ENCODE assay signal across 7 mouse cellular contexts in the genomic region with DNA sequence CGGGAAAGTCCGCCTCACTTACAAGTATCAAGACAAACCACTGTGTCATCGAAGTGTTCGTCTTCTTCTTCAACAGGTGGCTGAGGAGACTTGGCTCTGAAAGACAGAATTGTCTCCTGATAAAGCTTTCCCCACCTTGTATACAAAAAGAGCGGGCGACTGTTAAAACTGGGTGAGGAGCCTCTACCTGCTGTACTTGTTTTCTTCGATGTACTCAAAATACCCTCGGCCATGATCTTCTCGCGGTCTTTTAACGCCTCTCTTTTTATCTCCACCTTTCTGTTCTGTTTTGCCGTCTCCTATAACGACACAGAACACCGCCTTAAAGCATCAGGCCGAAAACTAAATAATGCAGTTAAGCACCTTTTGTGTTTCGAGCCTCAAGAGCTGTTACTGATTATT. TPM values are rescaled to one million over a fixed set of nuclear protein-coding genes. Genes with fewer than 3 reads are reported as not detected.
DNase-seq lines count a peak whose midpoint lies in the region; ATAC-seq lines count a peak whose summit lies in the region.

No protein-coding gene starts in this region.

- H3K4me2 ChIP-seq in hindbrain, embryonic 12.5 days (replicated peaks): peak overlapping the region; percentile 85

- intact Hi-C loops in left cerebral cortex, postnatal 36 days (cut with DNase I): loop anchor here (1.0 to 2.0 kb wide), 2 partner anchors 18 to 113 kb away; no protein-coding TSS in a partner anchor

- WGBS in hindbrain, embryonic 12.5 days: under 1% methylated on average over 16 of the region's 16 CpGs

- H3K36me3 ChIP-seq in hindbrain, embryonic 12.5 days: peaks cover 32% of the 10 kb centered on the region

- ATAC-seq in hindbrain, embryonic 12.5 days (ENCODE audit: low FRiP score): no peak
- ATAC-seq in megakaryocyte-erythroid progenitor cell, adult 5-6 weeks (replicated peaks; ENCODE audit: low FRiP score, low TSS enrichment, poor library complexity, severe bottlenecking): 0 out of 2 replicates have a peak, but pooled peaks have one; percentile 4

- peak overlapping the region; percentile 93 for H3K4me3 ChIP-seq in brown adipose tissue, adult 24 weeks (ENCODE audit: insufficient read depth, low read depth, low read length)
- peak overlapping the region; percentile 98 for H3K4me3 ChIP-seq in hindbrain, embryonic 12.5 days

- no peaks in the 10 kb centered on the region for H3K4me1 ChIP-seq in brown adipose tissue, adult 24 weeks (ENCODE audit: control insufficient read depth, insufficient read depth, insufficient read length, low read length)
- H3K4me1 ChIP-seq in hindbrain, embryonic 12.5 days: peaks cover 24% of the 10 kb centered on the region

- H3K27me3 ChIP-seq in hindbrain, embryonic 12.5 days: no peaks in the 10 kb centered on the region

- no peaks in the 10 kb centered on the region for H3K9me3 ChIP-seq in hindbrain, embryonic 12.5 days (replicated peaks)

- DNase-seq in spleen, postnatal 36 days (ENCODE audit: low spot score in 2 of 2): peak; percentile 8 to 35
- DNase-seq in spleen, postnatal 14 days (ENCODE audit: low spot score in 2 of 2): no peak
- DNase-seq in left cerebral cortex, postnatal 36 days (ENCODE audit: low spot score in 2 of 2): no peak
- DNase-seq in urinary bladder, postnatal 36 days (ENCODE audit: low spot score in 2 of 2): no peak

- H3K27ac ChIP-seq in brown adipose tissue, adult 24 weeks (replicated peaks; ENCODE audit: low read depth, low read length): peak overlapping the region; percentile 83
- H3K27ac ChIP-seq in hindbrain, embryonic 12.5 days: peak overlapping the region; percentile 99; the same call in 1 of the 2 replicates

- peak overlapping the region; percentile 100 for H3K9ac ChIP-seq in hindbrain, embryonic 12.5 days

RNA-seq across cellular contexts. Expression of a gene that starts 1.7 kb away (rescaled TPM):
- polyA plus RNA-seq in brown adipose tissue, adult 24 weeks (2012; ENCODE audit: insufficient read depth, insufficient read length, missing spikeins): 168 and 235 TPM in 2 replicates
- 831 and 926 TPM in 2 replicates for polyA plus RNA-seq in hindbrain, embryonic 12.5 days (2016; fragmentation: Nextera tagmentation; extraction: Ambion mirVana)
- total RNA-seq in megakaryocyte-erythroid progenitor cell, adult 5-6 weeks (2014; fragmentation: Nextera tagmentation): 517 and 688 TPM in 2 replicates
- 688 and 728 TPM in 2 replicates for total RNA-seq in megakaryocyte-erythroid progenitor cell, adult 5-6 weeks (2017)
- 100 to 1,000 TPM; 321 to 436 TPM for total RNA-seq in left cerebral cortex, postnatal 36 days (2021)

RNA-seq across cellular contexts. Expression of a gene that starts 16.9 kb away (rescaled TPM):
- 314 and 362 TPM in 2 replicates for polyA plus RNA-seq in brown adipose tissue, adult 24 weeks (2012; ENCODE audit: insufficient read depth, insufficient read length, missing spikeins)
- polyA plus RNA-seq in hindbrain, embryonic 12.5 days (2016; fragmentation: Nextera tagmentation; extraction: Ambion mirVana): 145 and 152 TPM in 2 replicates
- 205 and 307 TPM in 2 replicates for total RNA-seq in megakaryocyte-erythroid progenitor cell, adult 5-6 weeks (2014; fragmentation: Nextera tagmentation)
- 253 and 262 TPM in 2 replicates for total RNA-seq in megakaryocyte-erythroid progenitor cell, adult 5-6 weeks (2017)
- total RNA-seq in left cerebral cortex, postnatal 36 days (2021): 10 to 100 TPM; 31.1 to 33.9 TPM

Comparison
In these comparisons a context has a peak if more than half of its experiments do, and no peak if none do; other contexts are left out.
1. DNase-seq: peak in spleen, postnatal 36 days (2 of 2); none in spleen, postnatal 14 days (0 of 2), left cerebral cortex, postnatal 36 days (0 of 2) and urinary bladder, postnatal 36 days (0 of 2).
2. RNA of a gene that starts 16.9 kb away (total RNA-seq): 205 to 307 TPM in megakaryocyte-erythroid progenitor cell, adult 5-6 weeks; 31.1 to 33.9 TPM in left cerebral cortex, postnatal 36 days; every median in the first group is over 4 times any median in the second.